Mouse (Mus musculus) cerebellum, adult 2 months (tissue): ENCODE results near the gene Syne2.

Experiments
- CTCF ChIP-seq: fragments of 200-500 bp; IDR thresholded peaks from 2 replicates; pipeline ENCODE4 v1.5.1; 2011; ENCODE audit warnings: low read depth, mild to moderate bottlenecking, control low read depth, low read length, moderate library complexity, borderline replicate concordance; ENCODE audit not compliant: insufficient read depth
- POLR2A ChIP-seq: fragments of 200-500 bp; IDR thresholded peaks from 2 replicates; pipeline ENCODE4 v1.6.1; 2011; ENCODE audit warnings: low read length, control low read depth, borderline replicate concordance; ENCODE audit not compliant: insufficient read depth

GRCm38 (mm10) chr12:75837462-75837861 lies 19.5 kb downstream of the Syne2 start:
- TF ChIP-seq POLR2A (no peak), CTCF (no peak)
